Mouse (Mus musculus) heart, postnatal 36 days (tissue): Measurements from ENCODE around the gene Wdr72. TPM values are rescaled to one million over a fixed set of nuclear protein-coding genes. Genes with fewer than 3 reads are reported as not detected.

Experiments
- DNase-seq, 2 experiments: peaks; one replicate each; pipeline ENCODE4 v3.0.0; 2021 to 2022
- intact Hi-C: fragments of 180-260 bp; cut with DNase I; formaldehyde crosslinking; loops from one replicate; pipeline ENCODE4 v1.15.1; 2025
- total RNA-seq, 2 experiments: library from RNA; stranded (reverse); gene quantifications; 2 replicates each; pipeline ENCODE4 v1.2.3; 2021

Wdr72 gene
- total RNA-seq, result under 1 TPM; 0.14 to 0.16 TPM

- no peak for DNase-seq
- intact Hi-C loops, result no loop called here
Observed at GRCm38 (mm10) chr9:74109761-74110460, at the start of gene Wdr72. Wdr72 (plus strand) TSS chr9:74110356.

GRCm38 (mm10) chr9:74066278-74066677 lies 43.9 kb upstream of the Wdr72 start:
- intact Hi-C loops, result no loop called here
- DNase-seq, result no peak

- intact Hi-C loops, result no loop called here
- no peak for DNase-seq
Observed at GRCm38 (mm10) chr9:74066766-74067165, 43.4 kb upstream of the Wdr72 start.

GRCm38 (mm10) chr9:74075958-74076357 lies 34.2 kb upstream of the Wdr72 start:
- no peak for DNase-seq
- intact Hi-C loops, result no loop called here

- DNase-seq, result no peak
- intact Hi-C loops, result no loop called here
Observed at GRCm38 (mm10) chr9:74078458-74078857, 31.7 kb upstream of the Wdr72 start.

- DNase-seq, result no peak
- intact Hi-C loops, result no loop called here
Observed at GRCm38 (mm10) chr9:74080241-74080640, 29.9 kb upstream of the Wdr72 start.

- intact Hi-C loops, result no loop called here
- no peak for DNase-seq
Observed at GRCm38 (mm10) chr9:74101591-74101990, 8.6 kb upstream of the Wdr72 start.

GRCm38 (mm10) chr9:74102615-74103014 lies 7.5 kb upstream of the Wdr72 start:
- intact Hi-C loops, result no loop called here
- no peak for DNase-seq

GRCm38 (mm10) chr9:74110461-74110816 lies 283 bp downstream of the Wdr72 start:
- intact Hi-C loops, result no loop called here
- no peak for DNase-seq

- no peak for DNase-seq
- intact Hi-C loops, result no loop called here
Observed at GRCm38 (mm10) chr9:74112526-74112925, 2.4 kb downstream of the Wdr72 start.

GRCm38 (mm10) chr9:74126222-74126621 lies 16.1 kb downstream of the Wdr72 start:
- no peak for DNase-seq
- intact Hi-C loops, result no loop called here

GRCm38 (mm10) chr9:74134010-74134409 lies 23.9 kb downstream of the Wdr72 start:
- intact Hi-C loops, result no loop called here
- no peak for DNase-seq

GRCm38 (mm10) chr9:74141864-74142263 lies 31.7 kb downstream of the Wdr72 start:
- DNase-seq, result peak; percentile 39 to 61
- intact Hi-C loops, result loop anchor here (1.0 to 10.0 kb wide), 2 partner anchors 143 to 729 kb away; no protein-coding TSS in a partner anchor

GRCm38 (mm10) chr9:74142705-74143104 lies 32.5 kb downstream of the Wdr72 start:
- DNase-seq, result no peak
- intact Hi-C loops, result loop anchor here (1.0 to 10.0 kb wide), 2 partner anchors 142 to 729 kb away; no protein-coding TSS in a partner anchor

- intact Hi-C loops, result loop anchor here (10.0 kb wide), 1 partner anchor 140 kb away; no protein-coding TSS in a partner anchor
- no peak for DNase-seq
Observed at GRCm38 (mm10) chr9:74145203-74145602, 35.0 kb downstream of the Wdr72 start.

GRCm38 (mm10) chr9:74148306-74148705 lies 38.1 kb downstream of the Wdr72 start:
- no peak for DNase-seq
- intact Hi-C loops, result loop anchor here (10.0 kb wide), 1 partner anchor 136 kb away; no protein-coding TSS in a partner anchor

- DNase-seq, result no peak
- intact Hi-C loops, result no loop called here
Observed at GRCm38 (mm10) chr9:74160361-74160933, 50.3 kb downstream of the Wdr72 start.

- DNase-seq, result no peak
- intact Hi-C loops, result no loop called here
Observed at GRCm38 (mm10) chr9:74165697-74166096, 55.5 kb downstream of the Wdr72 start.

GRCm38 (mm10) chr9:74169904-74170303 lies 59.7 kb downstream of the Wdr72 start:
- intact Hi-C loops, result no loop called here
- no peak for DNase-seq

- no peak for DNase-seq
- intact Hi-C loops, result no loop called here
Observed at GRCm38 (mm10) chr9:74186748-74187400, 76.7 kb downstream of the Wdr72 start.

- no peak for DNase-seq
- intact Hi-C loops, result no loop called here
Observed at GRCm38 (mm10) chr9:74187401-74188029, 77.4 kb downstream of the Wdr72 start.
